Mouse (Mus musculus): ENCODE data around the gene Chil1.

The Chil1 gene

GRCm38 (mm10) chr1:134168985-134169697, 12.8 kb upstream of the Chil1 start:
- CTCF ChIA-PET = no interaction called here

DNA sequence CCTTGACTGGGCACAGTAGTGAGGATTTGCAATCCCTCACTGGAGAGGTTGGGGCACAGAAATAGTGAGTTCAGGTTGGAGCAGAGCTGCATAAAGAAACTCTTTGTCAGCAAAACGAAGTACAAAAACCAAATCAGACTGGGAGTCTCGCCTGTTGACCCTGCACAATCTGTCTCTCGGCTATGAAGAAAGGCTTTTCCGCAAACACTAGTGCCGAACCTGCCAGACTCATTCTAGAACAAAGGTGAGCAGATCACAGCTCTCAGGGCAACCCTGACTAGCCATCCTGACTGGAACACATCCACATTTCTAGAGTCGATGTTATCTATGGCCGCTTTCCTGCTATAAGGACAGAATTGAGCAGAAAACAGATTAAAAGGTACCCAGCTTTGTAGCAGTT, 8.9 kb upstream of the Chil1 start:
- CTCF ChIA-PET = interaction anchor here (0.6 kb wide), 2 partner anchors 82 to 498 kb away, joined by 4 to 13 read pairs; no protein-coding TSS in a partner anchor

DNA sequence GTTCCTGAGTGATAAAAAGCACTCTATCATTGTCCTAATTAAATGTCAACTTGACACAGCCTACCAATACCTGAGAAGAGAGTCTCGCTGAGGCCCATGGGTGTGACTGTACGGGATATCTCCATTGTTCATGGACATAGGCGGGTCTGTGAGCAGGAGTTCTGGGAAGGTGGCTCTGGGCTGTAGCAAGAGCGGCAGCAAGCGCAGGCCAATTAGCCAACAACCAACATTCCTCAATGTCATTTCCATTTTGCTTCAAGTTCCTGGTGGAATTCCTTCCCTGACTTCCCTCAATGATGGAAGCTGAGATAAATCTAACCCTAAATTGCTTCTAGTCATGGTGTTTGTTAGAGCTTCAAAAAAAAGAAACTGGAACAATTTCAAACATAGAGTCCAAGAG, 4.0 kb upstream of the Chil1 start:
- CTCF ChIA-PET = no interaction called here

GRCm38 (mm10) chr1:134184089-134184488, 2.1 kb downstream of the Chil1 start:
- CTCF ChIA-PET = interaction anchor here (0.5 kb wide), 1 partner anchor 956 kb away, joined by 3 read pairs; no protein-coding TSS in a partner anchor

GRCm38 (mm10) chr1:134188217-134188616, 6.2 kb downstream of the Chil1 start:
- CTCF ChIA-PET = interaction anchor here (0.5 kb wide), 1 partner anchor 241 kb away, joined by 7 read pairs; no protein-coding TSS in a partner anchor

DNA sequence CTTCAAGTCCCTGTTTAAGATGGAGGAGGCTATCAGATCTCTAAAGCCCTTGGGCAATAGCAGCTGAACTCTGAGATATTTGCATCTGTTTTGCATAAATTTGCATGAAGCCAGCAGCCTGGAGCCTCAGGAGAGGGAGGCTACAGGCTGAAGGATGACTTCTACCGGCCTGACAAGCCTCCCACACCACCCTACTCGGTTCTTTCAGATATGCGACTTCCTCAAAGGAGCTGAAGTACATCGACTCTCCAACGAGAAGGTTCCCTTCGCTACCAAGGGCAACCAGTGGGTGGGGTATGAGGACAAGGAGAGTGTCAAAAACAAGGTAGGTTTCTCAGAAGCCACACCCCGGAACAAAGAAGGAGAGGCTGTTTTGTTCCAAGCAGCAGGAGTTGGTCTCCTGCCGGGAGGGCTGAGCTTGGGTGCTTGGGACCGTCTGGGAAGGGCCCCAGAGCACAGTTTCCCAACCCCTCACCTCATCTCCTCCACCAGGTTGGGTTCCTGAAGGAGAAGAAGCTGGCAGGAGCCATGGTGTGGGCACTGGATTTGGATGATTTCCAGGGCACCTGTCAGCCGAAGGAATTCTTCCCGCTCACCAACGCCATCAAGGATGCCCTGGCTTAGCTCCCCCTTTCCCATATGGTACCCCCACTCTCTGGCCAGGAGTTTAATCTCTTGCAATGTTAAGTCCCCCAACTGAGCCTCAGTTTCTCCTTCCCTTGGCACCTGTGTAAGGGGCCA, 7.2 kb downstream of the Chil1 start:
- CTCF ChIA-PET = no interaction called here

GRCm38 (mm10) chr1:134191192-134191591, 9.2 kb downstream of the Chil1 start:
- CTCF ChIA-PET = interaction anchor here (0.5 kb wide), 1 partner anchor 69 kb away, joined by 3 read pairs; no protein-coding TSS in a partner anchor

DNA sequence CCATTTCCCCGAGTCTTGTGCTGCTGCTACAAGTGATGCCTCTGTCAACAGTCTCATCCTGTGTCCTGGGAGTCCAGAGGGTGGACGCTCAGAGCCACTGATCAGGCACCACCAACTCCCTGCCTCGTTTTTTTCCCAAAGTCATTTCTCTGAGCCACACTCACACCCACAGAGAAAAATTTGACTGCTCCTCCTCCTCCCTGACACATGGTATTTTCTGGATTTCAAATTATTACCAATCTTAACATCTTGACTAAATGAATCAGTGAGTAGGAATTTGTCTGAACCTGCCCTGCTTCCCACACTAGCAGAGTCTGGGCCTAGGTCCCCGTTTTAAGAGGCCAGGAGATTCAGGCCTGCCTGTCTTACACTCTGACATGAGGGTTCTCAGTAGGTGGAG, 10.0 kb downstream of the Chil1 start:
- CTCF ChIA-PET = no interaction called here

- CTCF ChIA-PET = no interaction called here
Observed at GRCm38 (mm10) chr1:134193126-134193525, 11.2 kb downstream of the Chil1 start, which contains the start of gene Mybph. Gene Mybph, plus strand, starts transcription at chr1:134193448.

DNA sequence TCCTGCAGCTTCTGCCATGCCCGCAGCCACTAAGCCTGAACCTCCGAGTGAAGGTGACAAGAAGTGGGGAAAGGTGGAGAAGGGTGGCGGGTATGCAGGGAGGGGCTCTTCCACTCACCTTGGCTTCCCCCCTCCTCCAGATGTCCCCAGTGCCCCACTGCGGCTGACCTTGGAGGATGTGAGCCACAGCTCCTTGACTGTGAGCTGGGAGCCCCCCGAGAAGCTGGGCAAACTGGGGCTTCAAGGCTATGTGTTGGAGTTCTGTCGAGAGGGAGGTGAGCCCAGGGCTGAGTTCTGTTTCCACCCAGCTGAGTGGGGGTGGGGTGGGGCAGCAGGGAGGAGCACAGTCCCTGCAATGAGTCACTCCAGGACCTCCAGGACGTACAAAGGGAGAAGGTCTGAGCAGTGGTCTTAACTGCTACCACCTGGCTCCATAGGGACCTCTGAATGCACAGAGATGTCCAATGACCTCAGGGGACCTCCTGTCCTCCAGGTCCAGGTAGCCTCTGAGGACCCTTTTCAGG, 11.8 kb downstream of the Chil1 start:
- CTCF ChIA-PET = no interaction called here

- CTCF ChIA-PET = no interaction called here
Observed at GRCm38 (mm10) chr1:134194298-134195022, 12.5 kb downstream of the Chil1 start.

DNA sequence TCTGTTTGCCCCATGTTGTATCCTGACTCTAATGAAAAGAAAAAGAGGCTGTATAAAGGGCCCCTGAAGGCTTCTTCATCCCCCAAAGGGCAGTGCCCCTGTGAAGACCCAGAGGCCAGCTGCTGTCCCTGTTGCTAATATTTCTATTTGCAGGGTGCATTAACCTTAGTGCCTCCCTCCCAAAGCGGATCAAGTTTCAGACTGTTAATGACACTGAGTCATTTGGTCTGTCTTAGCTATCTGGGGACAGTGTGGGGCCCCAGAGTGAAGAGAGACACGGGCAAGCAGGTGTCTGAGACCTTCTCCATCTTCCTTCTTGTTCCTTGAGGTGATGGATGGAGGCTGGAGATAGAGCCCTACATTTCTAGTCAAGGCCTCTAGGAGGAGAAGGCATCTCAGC, 13.1 kb downstream of the Chil1 start:
- CTCF ChIA-PET = no interaction called here

GRCm38 (mm10) chr1:134195571-134195970, 13.6 kb downstream of the Chil1 start:
- CTCF ChIA-PET = interaction anchor here (0.6 kb wide), 1 partner anchor 134 kb away, joined by 3 read pairs; no protein-coding TSS in a partner anchor

DNA sequence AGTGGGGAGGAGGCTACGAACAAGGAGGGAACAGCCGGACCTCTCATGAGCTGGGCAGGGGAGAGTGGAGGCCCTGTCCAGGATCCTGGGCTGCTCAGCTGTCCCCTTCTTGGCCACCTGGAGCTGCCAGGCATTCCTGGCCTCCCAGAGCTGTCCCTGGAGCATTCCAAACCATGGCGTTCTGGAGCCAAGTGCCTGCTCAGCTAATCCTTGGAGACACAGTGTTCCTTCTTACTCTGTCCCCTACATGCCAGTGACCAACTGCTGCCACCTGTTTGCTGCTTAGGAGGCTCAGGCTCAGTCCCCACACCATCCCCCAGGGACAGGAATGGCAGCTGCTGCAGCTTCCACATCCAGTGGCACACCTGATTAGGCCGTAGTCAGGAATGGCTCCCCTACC, 14.0 kb downstream of the Chil1 start:
- CTCF ChIA-PET = interaction anchor here (0.6 kb wide), 1 partner anchor 134 kb away, joined by 3 read pairs; no protein-coding TSS in a partner anchor

DNA sequence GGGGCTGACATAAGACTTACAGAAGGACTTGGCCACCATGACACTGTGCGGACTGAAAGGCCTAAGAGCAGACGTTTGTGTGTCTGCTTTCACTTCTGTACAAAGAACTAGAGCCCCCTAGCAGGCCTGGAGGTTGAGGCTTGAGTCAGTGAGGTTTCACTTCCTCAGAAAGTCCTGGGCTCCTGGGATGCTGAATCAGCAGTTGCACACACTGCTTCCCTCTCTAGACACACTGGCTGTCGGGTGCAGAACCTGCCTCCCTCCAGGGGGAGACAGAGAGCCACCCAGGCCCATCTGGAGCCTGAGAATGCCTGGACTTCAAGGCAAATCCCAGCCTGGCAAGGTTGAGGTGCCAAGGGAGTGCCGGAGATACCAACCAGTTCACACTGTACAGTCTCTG, 14.4 kb downstream of the Chil1 start:
- CTCF ChIA-PET = interaction anchor here (0.8 kb wide), 1 partner anchor 47 kb away, joined by 3 read pairs; no protein-coding TSS in a partner anchor

GRCm38 (mm10) chr1:134197325-134197982, 15.5 kb downstream of the Chil1 start:
- CTCF ChIA-PET = no interaction called here

DNA sequence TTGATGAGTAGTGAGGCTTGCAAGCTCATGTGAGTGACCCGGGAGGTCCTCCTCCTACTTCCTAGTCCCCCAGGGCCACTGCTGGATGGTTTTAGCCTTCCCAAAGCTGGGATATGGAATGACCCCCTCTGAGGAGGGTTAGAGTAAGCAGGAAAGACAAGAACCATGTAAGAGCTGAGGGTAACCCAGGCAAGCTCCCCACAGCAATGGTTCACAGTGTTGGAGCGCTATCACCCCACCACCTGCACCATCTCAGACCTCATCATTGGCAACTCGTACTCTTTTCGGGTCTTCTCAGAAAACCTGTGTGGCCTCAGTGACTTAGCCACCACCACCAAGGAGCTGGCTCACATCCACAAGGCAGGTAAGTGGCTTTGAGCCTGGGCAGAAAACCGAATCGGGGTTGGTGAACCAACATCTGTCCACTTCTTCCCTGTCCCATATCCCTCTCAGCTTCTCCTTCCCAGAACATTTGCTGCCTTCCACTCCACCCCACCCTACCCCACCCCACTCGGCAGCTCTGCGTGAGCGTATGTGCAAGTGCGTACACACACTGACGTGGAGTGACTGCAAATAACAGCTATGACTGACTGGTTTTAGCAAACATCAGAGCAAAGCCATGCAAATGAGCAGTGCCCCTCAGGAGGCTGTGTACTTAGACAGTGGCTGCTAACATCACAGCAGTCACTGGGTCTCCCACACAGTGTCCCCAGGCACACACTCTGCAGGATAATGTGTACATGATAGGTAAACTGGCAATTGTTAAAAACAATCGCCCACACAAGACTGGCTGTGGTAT, 16.4 kb downstream of the Chil1 start:
- CTCF ChIA-PET = interaction anchor here (0.5 kb wide), 1 partner anchor 14 kb away, joined by 8 read pairs; no protein-coding TSS in a partner anchor

- CTCF ChIA-PET = interaction anchor here (0.7 kb wide), 1 partner anchor 44 kb away, joined by 3 read pairs; no protein-coding TSS in a partner anchor
Observed at GRCm38 (mm10) chr1:134200481-134200880, 18.5 kb downstream of the Chil1 start.

DNA sequence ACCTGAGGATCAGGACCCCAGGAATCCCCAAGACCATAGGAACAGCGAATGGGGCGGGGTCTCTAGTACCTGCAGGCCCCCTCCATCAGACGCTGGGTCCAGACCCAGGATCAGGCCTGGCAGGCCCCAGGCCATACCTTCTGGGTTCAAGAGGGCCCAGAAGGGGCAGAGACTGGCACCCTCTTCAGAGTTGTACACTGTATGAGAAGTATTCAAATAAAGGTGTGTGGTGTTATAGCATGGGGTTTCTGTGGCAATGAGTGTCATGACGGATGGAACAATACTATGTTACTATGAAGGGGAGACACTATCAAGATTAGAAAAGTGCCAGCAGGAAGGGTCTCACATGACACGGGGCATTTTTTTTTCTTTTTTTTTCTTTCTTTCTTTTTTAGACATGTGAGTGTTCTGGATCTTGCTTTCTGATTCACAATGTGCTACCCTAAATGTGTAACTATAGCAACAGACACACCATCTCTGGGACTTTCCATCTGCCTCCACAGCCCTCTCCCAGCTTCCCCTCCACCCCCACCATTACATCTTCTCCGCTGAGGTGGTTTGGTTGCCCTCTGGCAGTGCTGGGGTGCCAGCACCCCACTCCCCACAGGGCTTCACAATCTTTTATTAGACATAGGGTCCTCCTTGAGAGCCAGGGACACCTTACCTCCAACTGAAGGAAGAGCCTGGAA, 19.2 kb downstream of the Chil1 start:
- CTCF ChIA-PET = no interaction called here

Measured in spleen, embryonic (tissue).